Mouse (Mus musculus) naive thymus-derived CD4-positive, alpha-beta T cell, adult 2 months (primary cell): ENCODE results near the gene C130050O18Rik.

ENCODE experiments used
- DNase-seq: peaks from one replicate; pipeline ENCODE4 v3.0.0-alpha.2; 2011; ENCODE audit warnings: low read depth

Gene C130050O18Rik

DNA sequence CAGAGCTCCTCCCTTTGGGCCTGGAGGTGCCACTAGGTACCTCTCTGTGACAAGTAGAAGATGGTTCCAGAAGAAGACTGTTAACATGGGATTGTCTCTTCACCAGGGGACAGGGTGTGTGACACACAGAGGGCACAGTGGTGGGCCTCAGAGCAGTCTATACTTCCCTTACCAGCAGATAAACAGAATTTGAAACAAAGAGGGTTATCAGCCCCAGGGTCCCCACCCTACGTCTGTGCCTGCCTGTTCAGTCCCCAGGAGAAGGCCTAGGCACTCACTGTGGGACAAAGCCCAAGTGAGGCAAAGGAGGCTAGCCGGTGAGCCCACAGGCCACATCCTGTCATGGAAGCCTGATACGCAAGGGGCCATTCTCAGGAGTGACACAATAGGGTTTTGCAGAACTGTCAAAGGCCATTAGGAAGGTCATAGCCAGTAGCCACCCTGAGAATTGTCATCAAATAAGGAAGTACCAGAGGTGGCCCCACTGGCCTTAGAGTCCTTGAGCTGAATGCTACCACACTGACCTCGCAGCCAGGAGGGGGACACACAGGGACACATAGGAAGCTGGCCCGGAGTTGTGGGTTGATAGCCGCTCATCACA is at the start of gene C130050O18Rik:
Gene C130050O18Rik (plus strand): TSS at position 480 of the 601 bp plus-strand sequence.
- DNase-seq, result no peak

DNA sequence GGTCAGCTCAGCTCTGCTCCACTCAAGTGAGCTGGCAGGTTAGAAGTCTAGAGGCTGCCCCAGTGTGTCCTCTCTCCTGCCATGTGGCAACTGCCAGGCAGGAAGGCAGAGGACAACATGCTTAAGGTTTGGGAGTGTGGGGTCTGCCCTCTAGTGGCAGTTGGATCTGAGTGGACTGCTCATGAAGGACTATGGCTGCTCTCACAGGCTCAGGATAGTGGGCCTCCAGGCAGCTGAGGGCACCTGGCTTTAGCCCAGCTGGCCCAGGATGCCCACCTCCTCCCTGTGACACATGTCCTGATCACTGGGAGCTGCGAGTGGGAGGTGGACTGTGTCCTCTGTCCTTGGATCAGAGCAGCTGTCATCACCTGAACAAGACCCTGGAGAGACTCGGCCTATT is 46.4 kb upstream of the C130050O18Rik start:
- peak; percentile 53 for DNase-seq

DNA sequence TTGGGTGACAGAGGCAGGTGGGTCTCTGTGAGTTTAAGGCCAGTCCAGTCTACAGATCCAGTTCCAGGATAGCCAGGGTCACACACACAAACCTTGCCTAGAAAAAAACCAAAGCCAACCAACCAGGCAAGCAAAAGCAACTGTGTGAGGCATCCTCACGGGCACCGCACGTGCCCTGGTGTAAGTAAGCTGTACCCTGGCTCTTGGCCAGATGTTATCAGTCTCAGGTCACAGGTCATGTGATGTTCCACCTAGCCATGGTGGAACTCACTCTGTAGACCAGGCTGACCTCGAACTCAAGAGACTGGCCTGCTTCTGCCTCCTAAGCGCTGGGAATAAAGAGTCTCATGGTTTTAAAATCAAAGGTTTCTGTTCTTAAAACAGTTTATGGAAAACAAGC is 45.8 kb upstream of the C130050O18Rik start:
- no peak for DNase-seq

DNA sequence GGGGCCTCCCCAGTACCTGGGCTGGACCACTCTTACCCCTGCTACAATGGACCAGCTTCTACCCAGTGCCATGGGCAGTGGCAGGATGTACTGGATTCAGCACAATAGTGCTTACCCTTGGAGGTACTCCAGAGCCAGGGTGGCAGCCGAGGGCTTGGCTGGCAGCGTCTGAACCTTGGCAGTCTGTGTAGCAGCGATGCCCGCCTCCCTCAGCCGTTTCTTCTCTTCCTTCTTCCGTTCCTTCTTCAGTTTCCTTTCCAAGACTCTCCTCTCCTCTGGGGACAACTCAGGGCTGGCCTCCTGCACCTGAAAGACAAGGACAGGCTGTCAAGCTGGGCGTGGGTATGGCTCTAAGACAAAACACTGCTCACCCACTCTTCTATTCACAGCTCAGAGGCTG is 41.2 kb upstream of the C130050O18Rik start:
- DNase-seq, result no peak

DNA sequence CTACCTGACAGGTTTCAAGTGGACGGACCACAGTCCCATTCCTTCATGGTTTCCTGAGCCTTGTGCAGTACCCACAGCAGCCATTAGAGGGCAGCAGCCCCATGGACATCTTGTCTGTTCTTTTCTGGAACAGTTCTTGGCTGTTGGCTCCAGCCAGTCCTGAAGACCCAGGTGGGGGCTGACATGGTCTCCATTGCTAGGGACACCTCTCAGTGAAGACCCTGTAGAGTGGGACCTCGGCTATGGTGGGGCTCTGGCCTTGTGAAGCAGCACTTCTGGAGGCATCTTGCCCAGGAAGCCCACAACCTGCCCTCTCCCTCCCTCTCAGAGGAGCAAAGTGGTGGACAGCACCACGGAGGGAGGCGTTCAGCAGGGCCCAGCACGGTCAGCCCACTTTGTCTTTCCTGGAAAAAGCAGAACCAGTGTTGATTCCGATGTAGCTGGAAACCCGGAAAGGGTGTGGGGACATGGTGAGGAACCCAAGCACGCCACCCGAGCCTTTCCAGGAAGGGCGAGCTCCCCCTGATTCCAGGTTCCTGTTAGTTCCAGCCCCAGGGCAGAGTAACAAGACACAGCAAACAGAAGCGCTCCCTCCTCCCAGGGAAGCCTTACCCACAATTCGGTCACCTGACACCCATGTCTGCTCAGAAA is 40.7 kb upstream of the C130050O18Rik start:
- DNase-seq, result peak; percentile 93

DNA sequence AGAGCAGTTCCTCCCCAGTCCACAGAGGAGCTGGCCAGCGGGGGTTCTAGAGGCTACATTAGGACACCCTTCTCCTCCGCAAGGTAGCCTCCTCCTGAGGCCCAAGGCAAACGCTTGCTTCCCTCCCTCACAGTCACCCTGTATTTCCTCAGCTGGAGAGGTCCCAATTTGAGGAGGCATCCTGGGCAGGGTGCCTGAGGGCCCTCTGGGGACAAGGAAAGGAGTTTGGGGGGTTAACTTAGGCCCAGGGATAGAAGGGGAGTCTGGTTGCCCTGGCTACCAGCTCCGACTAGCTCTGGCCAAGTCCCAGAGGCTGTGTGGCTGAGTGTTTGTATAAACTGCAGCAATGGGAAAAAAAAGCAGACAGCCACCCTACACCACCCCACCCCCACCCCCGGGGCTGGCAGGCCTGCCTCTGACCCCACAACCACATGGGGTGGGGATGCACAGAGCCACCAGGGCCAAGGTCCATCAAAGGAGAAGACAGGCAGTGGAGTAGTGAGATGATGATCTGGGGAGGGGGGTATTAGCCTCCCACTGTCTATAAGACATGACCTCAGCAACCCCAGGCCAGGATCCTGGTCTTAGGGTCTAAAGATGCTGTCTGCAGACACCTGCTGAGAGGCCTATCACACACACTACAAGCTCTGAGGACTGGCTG is 40.0 kb upstream of the C130050O18Rik start:
- peak; percentile 43 for DNase-seq

DNA sequence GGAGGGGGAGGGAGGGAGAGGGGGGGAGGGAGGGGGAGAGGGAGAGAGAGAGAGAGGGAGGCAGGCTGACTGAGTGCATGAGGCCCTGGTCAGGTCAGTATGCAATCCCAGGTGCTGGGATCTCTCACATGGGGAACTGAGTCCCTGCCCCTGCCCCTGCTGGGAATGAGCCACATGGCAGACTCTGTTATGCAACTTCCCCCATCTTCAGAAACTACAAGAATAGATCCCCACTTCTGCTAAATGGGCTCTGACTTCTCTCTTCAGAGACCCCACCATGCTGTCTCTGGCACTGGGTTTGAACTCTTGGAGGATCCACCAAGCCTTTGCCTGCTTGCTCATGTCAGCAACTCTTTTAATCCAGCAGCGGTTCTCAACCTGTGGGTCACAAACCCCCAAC is 39.3 kb upstream of the C130050O18Rik start:
- DNase-seq, result peak; percentile 32

DNA sequence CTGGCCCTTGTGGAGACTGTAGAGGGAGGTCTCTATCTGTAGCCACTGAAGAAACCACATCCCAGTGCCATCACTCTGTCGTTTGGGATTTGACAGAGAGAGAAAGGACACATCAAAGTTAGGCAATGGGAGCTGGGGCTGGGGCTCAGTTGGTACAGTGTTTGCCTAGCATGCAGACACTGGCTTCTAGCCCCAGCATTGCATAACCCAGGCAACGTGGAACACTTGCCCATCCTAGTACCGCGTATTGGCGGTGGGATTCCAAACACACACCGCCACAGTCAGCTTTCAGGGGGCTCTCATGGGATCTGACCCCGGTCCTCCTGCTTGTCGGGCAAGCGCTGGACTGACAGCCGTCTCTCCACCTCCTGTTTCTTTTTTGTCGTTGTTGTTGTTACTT is 38.6 kb upstream of the C130050O18Rik start:
- DNase-seq, result peak; percentile 21

DNA sequence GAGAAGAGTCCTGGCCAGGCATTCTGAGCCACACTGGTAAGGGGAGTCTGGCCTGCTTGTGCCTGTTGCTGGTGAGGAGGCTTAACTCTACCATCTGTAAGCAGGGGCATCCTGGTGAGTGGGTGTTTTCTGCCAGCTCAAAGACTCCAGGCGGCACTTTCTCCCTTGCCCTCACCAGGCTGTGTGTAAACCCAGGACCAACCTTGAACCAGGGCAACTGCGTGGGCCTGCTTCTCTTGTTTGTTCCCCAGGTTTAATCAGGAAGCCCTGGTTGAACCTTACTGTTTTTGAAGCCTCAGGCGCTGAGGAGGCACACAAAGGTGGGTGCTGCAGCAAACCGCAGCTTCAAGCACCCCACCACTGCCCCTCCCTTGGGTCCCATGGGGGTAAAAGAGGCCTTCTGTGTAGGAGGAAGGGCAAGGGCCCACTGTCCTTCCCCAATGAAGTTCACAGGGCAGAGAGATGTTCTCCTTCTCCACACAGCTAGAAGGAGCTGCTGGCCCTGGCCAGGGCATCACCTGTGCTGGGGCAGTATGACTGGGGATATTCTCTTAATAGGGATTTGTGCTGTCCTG is 37.1 kb upstream of the C130050O18Rik start:
- DNase-seq, result peak; percentile 53

DNA sequence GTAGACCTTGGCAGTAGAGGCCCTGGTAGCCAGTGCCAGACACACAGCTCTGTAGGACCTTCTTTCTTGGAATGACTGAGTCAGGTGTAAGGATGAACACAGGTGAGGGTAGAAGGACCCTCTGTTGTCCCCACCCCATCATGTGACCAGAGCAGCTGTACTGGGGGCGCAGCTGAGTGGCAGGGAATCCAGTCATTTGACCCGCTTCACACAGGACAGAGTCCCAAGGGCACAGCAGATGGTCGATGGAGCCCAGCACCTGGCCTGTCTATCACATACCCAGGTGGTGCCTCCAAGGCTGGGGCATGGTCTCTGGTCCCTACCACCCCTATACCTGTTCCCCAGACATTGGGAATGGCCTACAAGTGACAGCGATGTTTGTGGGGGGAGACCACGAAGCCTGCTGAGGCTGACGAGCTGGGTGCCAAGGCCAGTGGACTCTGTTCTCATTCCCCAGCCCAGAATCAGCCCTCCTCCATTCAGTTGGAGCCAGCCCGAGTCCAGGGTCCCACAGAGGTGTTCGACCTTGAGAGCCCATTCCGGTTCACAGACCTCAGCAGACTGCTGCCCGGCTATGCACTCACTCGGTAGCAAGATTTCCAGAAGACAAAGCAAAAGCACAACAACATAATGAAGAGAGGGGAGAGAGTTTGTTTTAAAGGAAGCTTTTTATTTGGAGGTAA is 36.3 kb upstream of the C130050O18Rik start:
- no peak for DNase-seq

DNA sequence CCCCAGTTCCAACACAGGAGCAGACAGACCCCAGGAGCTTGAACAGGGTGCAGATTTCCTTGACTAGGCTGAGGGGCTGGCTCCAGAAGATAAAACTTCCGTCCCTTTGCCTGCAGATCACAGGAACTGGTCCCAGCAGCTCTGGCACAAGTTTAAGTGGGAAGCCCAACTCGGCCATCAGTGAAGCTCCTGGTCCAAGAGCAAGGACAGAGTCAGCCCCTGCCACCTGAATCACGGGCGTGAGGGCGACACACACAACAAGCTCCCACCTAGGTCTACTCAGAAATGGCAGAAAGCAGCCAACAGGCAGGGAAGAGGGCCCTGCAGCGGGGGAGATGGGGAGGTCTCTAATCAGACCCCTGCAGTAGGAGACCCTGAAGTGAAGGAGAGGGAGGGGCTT is 34.7 kb upstream of the C130050O18Rik start:
- no peak for DNase-seq

DNA sequence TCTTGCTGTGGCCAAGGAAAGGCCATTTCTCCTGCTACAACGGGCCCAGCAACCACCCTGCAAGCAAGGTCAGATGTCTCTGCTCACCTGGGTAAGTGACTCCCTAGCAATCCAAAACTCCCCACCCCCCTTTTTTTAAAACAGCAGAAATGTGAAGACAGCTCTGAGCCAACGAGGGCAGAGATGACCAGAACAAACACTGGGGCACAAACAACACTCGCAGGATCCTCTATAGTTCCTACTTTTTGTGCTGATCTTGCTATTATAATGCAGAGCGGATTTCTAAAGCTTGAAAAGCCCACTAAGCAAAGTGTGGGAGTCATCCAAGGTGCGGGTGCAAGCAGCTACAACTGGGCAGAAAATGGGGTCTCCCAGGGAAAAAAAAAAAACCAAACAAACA is 34.0 kb upstream of the C130050O18Rik start:
- no peak for DNase-seq

DNA sequence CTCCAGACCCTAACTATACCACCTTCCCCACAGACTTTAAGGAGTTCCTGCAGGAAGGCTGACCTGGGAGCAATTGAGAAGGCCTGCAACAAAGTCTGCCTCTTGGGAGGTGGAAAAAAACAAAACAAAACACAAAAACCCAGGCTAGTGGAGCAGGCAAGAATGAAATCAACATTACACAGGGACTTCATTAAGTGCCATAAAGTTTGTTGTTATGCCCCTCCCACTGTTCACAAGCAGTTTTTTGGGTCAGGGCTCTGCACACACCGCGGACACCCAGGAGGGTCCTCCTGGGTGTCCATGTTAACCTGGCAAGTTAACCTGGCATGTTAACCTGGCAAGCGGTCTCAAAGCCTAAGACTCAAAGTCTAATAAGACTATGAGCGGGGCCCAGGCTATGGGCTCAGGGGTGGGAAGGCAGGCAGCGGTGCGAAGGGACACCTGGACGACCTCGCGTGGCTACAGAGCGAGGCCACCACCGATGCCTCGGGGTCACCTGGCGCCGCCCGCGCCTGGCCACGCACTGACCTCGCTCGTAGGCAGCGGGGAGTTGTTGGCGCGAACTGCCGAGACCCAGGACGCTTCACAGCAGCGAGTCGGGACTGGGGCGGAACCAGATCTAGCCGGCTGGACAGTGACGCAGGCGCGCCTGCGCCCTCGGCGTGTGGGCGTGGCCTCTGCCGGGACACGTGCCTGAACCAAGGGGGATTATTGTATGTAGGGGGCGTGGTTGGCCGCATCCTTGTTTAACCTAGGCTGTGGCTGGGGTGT is 33.3 kb upstream of the C130050O18Rik start:
- DNase-seq, result peak; percentile 94

DNA sequence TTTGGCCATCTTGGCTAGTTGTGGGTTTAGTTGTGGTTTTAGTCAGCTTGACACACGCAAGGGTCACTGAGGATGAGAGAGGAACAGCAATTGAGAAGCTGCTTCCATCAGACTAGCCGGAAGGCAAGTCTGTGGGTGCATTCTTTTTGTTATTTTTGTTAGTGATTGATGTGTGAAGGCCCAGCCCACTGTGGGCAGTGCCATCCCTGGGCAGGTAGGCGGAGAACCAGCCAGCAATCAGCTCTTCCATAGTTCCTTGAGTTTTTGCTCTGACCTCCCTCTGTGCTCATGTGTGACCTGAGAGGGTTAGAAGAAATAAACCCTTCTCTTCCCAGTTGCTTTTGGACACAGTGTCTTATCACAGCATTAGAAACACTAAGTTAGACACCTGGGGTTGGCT is 32.0 kb upstream of the C130050O18Rik start:
- DNase-seq, result peak; percentile 31

DNA sequence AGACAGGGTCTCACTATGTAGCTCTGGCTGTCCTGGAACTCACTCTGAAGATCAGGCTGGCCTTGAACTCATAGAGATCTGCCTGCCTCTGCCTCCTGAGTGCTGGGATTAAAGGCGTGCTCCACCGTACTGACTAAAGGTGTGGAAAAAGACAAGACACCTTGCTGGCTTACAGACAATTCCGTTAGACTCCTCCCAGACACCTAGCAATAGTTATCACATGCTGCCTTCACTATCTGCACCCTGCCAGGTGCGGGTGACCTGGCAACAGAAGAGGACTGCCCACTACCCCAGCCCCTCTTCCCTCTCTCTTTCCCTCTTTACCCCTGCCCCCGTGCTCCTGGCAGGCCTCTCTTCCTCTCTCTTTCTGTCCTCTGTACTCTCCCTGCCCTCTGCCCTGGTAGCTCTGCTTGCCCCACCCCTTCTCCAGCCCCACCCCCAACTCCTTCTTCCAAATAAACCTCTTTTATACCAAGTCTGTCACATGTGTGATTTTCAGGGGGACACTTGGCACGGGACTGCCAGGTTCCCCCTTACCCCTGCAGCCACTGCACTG is 31.1 kb upstream of the C130050O18Rik start:
- peak; percentile 11 for DNase-seq

DNA sequence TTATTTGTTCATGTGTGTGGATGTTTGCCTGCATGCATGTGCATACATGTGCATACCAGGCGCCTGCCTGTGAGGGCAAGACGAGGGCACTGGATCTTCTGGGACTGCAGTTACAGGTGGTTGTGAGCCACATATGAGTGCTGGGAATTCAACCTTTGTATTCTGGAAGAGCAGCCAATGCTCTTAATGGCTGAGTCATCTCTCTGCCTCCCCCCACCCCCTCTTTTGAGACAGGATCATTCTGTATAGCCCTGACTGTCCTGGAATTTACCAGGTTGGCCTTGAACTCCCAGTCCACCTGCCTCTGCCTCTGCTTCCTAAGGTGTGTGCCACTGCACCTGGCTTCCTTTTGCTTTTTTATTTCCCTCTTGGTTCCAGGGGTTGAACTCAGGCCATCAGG is 30.2 kb upstream of the C130050O18Rik start:
- DNase-seq, result no peak

DNA sequence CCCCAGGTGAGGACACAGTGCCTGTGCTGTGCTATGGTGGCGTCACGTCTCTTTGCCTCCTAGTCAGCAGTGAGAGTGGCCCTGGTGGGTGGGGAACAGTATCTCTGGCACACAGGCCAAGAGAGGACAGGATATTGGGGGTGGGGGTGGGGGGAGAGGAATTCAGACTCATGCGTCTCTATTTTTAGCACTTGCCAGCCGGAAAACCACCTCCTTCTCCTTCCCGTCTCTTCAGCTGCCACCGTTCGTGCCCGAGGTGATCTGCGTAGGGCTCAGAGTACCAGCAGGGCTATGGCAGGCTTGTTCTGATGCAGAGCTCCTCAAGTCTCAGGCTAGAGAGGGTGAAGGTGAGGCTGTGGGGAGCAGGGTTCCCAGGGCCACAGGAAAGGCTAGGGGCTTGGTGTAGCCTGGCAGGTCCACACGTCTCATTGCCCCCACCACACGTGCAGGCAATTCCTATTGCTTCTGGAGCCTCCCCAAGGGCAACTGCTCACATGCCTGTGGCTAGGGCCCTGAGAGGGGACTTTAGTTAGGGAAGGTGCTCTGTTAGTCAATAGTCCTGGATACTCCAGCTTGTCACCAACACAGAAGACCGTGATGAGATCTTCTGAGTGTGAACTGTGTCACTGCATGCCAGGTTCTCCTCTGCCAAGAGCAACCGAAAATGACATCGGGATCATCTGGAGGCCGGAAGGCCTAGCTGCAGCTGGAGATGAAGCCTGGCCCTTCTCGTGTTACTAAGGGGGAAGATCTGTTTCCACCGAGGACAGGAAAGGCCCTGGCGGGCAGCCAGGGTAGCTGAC is 27.4 kb upstream of the C130050O18Rik start, which contains the start of gene Gpr146:
Gene Gpr146 (plus strand): TSS at position 230 of the 803 bp plus-strand sequence.
- peak; percentile 80 for DNase-seq

DNA sequence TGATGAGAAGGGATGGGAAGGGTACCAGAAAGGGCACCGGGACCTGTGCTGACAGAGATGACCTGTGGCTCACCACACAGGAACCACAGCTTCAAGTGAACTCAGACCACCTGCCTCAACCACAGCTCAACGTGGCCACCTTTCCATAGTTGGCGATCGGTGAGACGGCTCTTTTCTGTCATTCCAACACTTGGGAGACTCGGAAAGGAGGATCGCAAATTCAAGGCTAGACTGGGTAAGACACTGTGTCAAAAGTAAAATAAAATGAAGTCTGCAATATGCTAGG is 26.9 kb upstream of the C130050O18Rik start:
- no peak for DNase-seq

DNA sequence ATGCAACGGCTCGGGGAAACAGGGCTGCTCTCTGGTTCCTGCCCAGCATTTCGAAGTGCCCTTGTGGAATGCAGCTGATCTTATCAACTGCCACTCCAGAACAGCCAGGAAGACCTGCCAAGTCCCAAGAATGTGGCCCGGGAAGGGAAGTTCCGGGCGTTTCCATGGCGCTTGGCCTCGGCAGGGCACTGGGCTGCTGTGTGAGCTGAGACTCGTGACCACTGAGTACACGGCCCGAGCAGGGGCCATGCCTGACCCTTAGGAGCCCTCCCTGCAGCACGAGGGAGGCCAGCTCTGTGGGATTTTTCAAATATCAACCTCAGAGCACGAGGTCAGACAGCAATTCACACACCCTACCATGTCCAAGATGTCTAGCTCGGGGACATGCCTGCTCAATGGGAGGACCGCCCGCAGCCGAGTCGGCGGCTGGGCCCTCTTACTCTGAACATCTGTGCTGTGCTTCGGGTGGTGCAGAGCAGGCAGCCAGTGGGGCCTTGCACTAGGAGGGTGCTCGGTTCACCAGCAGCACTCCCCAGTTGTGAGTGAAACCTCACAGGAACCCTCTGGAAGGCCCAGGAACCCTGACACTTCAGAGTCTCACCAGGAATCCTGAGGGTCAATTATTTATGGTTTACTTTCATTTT is 26.0 kb upstream of the C130050O18Rik start:
- DNase-seq, result peak; percentile 38

DNA sequence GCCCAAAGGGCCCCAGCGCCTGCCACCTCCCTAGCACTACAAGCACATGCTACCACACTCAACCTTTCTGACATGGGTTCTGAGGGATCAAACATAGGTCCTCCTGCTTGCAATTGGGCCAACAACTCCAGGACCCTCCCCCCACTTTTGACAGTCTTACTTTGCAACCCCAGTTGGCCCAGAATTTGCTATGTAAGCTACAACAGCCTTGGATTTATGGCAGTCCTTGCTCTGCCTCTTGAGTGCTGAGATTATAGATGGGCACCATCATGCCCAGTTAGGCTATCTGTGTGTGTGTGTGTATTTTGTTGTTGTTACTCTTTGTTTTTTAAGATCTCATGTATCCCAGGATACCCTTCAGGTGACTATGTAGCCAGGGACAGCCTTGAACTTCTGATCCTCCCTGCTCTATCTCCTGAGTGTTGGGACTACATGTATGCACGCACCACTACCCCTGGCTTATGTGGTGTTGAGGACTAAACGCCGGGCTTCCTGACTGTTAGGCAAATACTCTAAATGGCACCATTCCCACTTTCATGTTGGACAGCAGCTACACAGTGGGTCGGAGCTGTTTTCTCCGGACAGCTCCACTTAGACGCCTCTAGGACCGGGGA is 25.2 kb upstream of the C130050O18Rik start:
- peak; percentile 53 for DNase-seq
